Mouse (Mus musculus): Measurements from ENCODE around the gene Olfr1020.

Gene Olfr1020

GRCm38 (mm10) chr2:85846730-85847129, at the start of gene Olfr1020:
Olfr1020 (plus strand) TSS chr2:85847030.
- DNase-seq = no peak

DNA sequence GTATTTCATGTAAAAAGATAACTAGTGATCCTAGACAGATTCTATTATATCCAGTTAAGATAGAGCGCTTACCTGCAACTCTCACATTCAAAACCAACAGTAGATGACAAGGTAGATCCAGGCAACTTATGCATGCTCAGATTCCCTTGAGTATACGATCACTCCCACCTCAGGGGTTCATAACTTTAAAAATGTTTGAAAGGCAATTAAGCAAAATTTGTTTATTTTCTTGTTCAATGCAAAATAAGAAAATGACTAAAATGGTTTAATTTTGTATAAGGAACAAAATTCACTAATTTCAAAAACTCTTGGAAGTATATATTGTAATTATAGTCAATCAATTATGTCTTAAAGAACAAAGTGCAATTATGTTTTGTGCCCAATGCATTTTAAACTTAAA, 44.4 kb upstream of the Olfr1020 start, which contains the start of gene Olfr1016:
TSS of gene Olfr1016 (minus strand) at position 101 of the 400 bp plus-strand sequence.
- no peak for DNase-seq

GRCm38 (mm10) chr2:85804501-85804900, 42.3 kb upstream of the Olfr1020 start:
- DNase-seq = no peak

GRCm38 (mm10) chr2:85818179-85818578, 28.7 kb upstream of the Olfr1020 start, which contains the start of gene Olfr1018:
Olfr1018 (plus strand) TSS chr2:85818479.
- DNase-seq = no peak

- DNase-seq = no peak
Observed at GRCm38 (mm10) chr2:85845383-85845782, 1.4 kb upstream of the Olfr1020 start, which contains the start of gene Olfr1019. Olfr1019 (minus strand) TSS chr2:85845483.

- DNase-seq = no peak
Observed at GRCm38 (mm10) chr2:85868294-85868693, 21.5 kb downstream of the Olfr1020 start, which contains the start of gene Olfr1022. Olfr1022 (plus strand) TSS chr2:85868594.

DNA sequence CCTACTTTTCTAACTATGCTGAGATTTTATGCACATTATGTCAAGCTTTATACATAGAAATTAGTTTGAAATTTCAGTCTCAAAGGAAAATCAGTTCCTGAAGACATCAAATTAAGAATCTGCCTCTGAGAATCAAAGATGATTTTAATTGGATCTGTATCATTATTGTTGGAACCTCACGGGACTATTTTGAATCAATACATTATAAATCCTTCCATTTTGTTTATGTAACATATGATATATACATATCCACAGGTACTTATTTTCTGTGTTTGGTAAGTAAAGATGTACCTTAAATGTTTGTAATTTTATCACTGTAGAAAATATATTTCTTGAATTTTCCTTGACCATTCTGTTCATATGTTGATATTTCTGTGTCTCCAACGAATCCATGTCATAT, 38.5 kb downstream of the Olfr1020 start, which contains the start of gene Olfr1023:
TSS of gene Olfr1023 (plus strand) at position 301 of the 400 bp plus-strand sequence.
- no peak for DNase-seq

Measured in kidney, adult 11 months (tissue).